Mouse (Mus musculus) midbrain, postnatal 0 days (tissue): ENCODE data around the gene Tmem235. TPM values are rescaled to one million over a fixed set of nuclear protein-coding genes. Genes with fewer than 3 reads are reported as not detected.

Source experiments
- ATAC-seq: fragments of 200-750 bp; cut with Nextera tagmentation; 2 replicates; pipeline ENCODE4 v1.8.0; 2017; ENCODE audit warnings: moderate number of reproducible peaks, mild to moderate bottlenecking, moderate TSS enrichment, moderate library complexity; ENCODE audit not compliant: low FRiP score
- DNase-seq: peaks from one replicate; pipeline ENCODE4 v3.0.0-alpha.2; 2015; ENCODE audit warnings: low spot score
- H3K27ac ChIP-seq: fragments of 300-500 bp; sonication (generic); 2 replicates; pipeline ENCODE4 v1.5.1; 2014; ENCODE audit warnings: low read depth, mild to moderate bottlenecking, low read length, mixed read lengths
- H3K27me3 ChIP-seq: fragments of 300-500 bp; sonication (generic); 2 replicates; pipeline ENCODE4 v1.6.1; 2014; ENCODE audit warnings: low read length, control low read depth, mixed read lengths; ENCODE audit not compliant: insufficient read depth
- H3K36me3 ChIP-seq: fragments of 300-500 bp; sonication (generic); 2 replicates; pipeline ENCODE4 v1.6.1; 2014; ENCODE audit warnings: low read length, control low read depth, mixed read lengths; ENCODE audit not compliant: insufficient read depth
- H3K4me1 ChIP-seq: fragments of 300-500 bp; sonication (generic); 2 replicates; pipeline ENCODE4 v1.6.1; 2014; ENCODE audit warnings: mild to moderate bottlenecking, control low read depth, antibody characterized with exemption, low read length, mixed read lengths; ENCODE audit not compliant: insufficient read depth
- H3K4me2 ChIP-seq: fragments of 300-500 bp; sonication (generic); 2 replicates; pipeline ENCODE4 v1.6.1; 2014; ENCODE audit warnings: low read depth, mild to moderate bottlenecking, low read length, mixed read lengths; ENCODE audit not compliant: poor library complexity, severe bottlenecking
- H3K4me3 ChIP-seq: fragments of 300-500 bp; sonication (generic); 2 replicates; pipeline ENCODE4 v1.5.1; 2014; ENCODE audit warnings: low read depth, mild to moderate bottlenecking, low read length, moderate library complexity
- H3K9ac ChIP-seq: fragments of 300-500 bp; sonication (generic); replicated peaks from 2 replicates; pipeline ENCODE4 v1.6.1; 2014; ENCODE audit warnings: mild to moderate bottlenecking, low read length, moderate library complexity, mixed read lengths; ENCODE audit not compliant: poor library complexity, severe bottlenecking
- H3K9me3 ChIP-seq: fragments of 300-500 bp; sonication (generic); 2 replicates; pipeline ENCODE4 v1.6.1; 2016; ENCODE audit warnings: low read length, control low read depth
- CTCF ChIP-seq: IDR thresholded peaks from 2 replicates; pipeline ENCODE4 v1.5.1; 2016; ENCODE audit warnings: antibody characterized with exemption, mild to moderate bottlenecking
- WGBS: fragments of 180-500 bp; shearing (Covaris S2); extraction: QIAGEN DNeasy Blood & Tissue Kit; methylation state at CpG from one replicate; pipeline ENCODE4 v1.1.7; 2014; 5-methylcytosine and 5-hydroxymethylcytosine counted together
- polyA plus RNA-seq: library from polyadenylated mRNA; unstranded; fragments of >200 nt; fragmentation: Nextera tagmentation; extraction: Ambion mirVana; gene quantifications from 2 replicates; pipeline ENCODE4 v1.2.1, GENCODE M21; 2015
- total RNA-seq: library from RNA; depleted of rRNA; stranded (reverse); fragments of >200 nt; gene quantifications from 2 replicates; pipeline ENCODE4 v1.2.3, GENCODE M21; 2014

Tmem235 gene
- total and polyA plus RNA-seq, 2 experiments from 2014 or later = 0.16 TPM; not detected in 1

GRCm38 (mm10) chr11:117834086-117834485, 26.5 kb upstream of the Tmem235 start:
- WGBS = 91% methylated on average over 8 of the region's 8 CpGs
- Histone ChIP-seq H3K4me2 (no peak overlapping the region), H3K4me1 (no peaks in the 10 kb centered on the region), H3K9me3 (no peaks in the 10 kb centered on the region), H3K4me3 (no peak overlapping the region), H3K27ac (no peak overlapping the region), H3K9ac (no peak overlapping the region), H3K36me3 (no peaks in the 10 kb centered on the region), H3K27me3 (no peaks in the 10 kb centered on the region)
- ATAC-seq = no peak
- DNase-seq = no peak
- no peak for TF ChIP-seq CTCF

GRCm38 (mm10) chr11:117836306-117836705, 24.2 kb upstream of the Tmem235 start:
- 33% methylated on average over 13 of the region's 13 CpGs for WGBS
- Histone ChIP-seq H3K4me2 (peak overlapping the region; percentile 26), H3K36me3 (no peaks in the 10 kb centered on the region), H3K9ac (no peak overlapping the region), H3K27ac (no peak overlapping the region), H3K27me3 (no peaks in the 10 kb centered on the region), H3K9me3 (no peaks in the 10 kb centered on the region), H3K4me3 (0 out of 2 replicates have a peak overlapping the region, but pooled peaks have one; percentile 8), H3K4me1 (no peaks in the 10 kb centered on the region)
- no peak for TF ChIP-seq CTCF
- peak; percentile 34 for DNase-seq
- ATAC-seq = no peak

- no peak for TF ChIP-seq CTCF
- no peak for ATAC-seq
- Histone ChIP-seq H3K9me3 (no peaks in the 10 kb centered on the region), H3K4me3 (no peak overlapping the region), H3K36me3 (no peaks in the 10 kb centered on the region), H3K27me3 (no peaks in the 10 kb centered on the region), H3K4me1 (no peaks in the 10 kb centered on the region), H3K9ac (no peak overlapping the region), H3K4me2 (no peak overlapping the region), H3K27ac (no peak overlapping the region)
- 62% methylated on average over 2 of the region's 2 CpGs for WGBS
- no peak for DNase-seq
These were observed 22.0 kb upstream of the Tmem235 start for GRCm38 (mm10) chr11:117838572-117838971.

GRCm38 (mm10) chr11:117839021-117839420, 21.5 kb upstream of the Tmem235 start:
- no peak for TF ChIP-seq CTCF
- H3K4me2 ChIP-seq = no peak overlapping the region
- no peaks in the 10 kb centered on the region for H3K27me3 ChIP-seq
- H3K9ac ChIP-seq = no peak overlapping the region
- WGBS = 68% methylated on average over 1 of the region's 1 CpGs
- no peak overlapping the region for H3K4me3 ChIP-seq
- no peaks in the 10 kb centered on the region for H3K4me1 ChIP-seq
- H3K36me3 ChIP-seq = no peaks in the 10 kb centered on the region
- H3K27ac ChIP-seq = no peak overlapping the region
- no peak for ATAC-seq
- DNase-seq = no peak
- no peaks in the 10 kb centered on the region for H3K9me3 ChIP-seq

- no peak for ATAC-seq
- Histone ChIP-seq H3K36me3 (no peaks in the 10 kb centered on the region), H3K27me3 (no peaks in the 10 kb centered on the region), H3K4me2 (no peak overlapping the region), H3K9me3 (no peaks in the 10 kb centered on the region), H3K4me3 (no peak overlapping the region), H3K4me1 (no peaks in the 10 kb centered on the region), H3K9ac (no peak overlapping the region), H3K27ac (no peak overlapping the region)
- 57% methylated on average over 1 of the region's 1 CpGs for WGBS
- no peak for TF ChIP-seq CTCF
- no peak for DNase-seq
These were observed 19.6 kb upstream of the Tmem235 start for GRCm38 (mm10) chr11:117840910-117841309.

- no peak overlapping the region for H3K9ac ChIP-seq
- no peaks in the 10 kb centered on the region for H3K27me3 ChIP-seq
- H3K4me1 ChIP-seq = no peaks in the 10 kb centered on the region; the same call in 1 of the 2 replicates
- WGBS = 84% methylated on average over 2 of the region's 2 CpGs
- TF ChIP-seq CTCF = no peak
- ATAC-seq (no peak), DNase-seq (no peak)
- H3K36me3 ChIP-seq = no peaks in the 10 kb centered on the region
- no peak overlapping the region for H3K4me3 ChIP-seq
- H3K27ac ChIP-seq = no peak overlapping the region
- H3K9me3 ChIP-seq = no peaks in the 10 kb centered on the region
- H3K4me2 ChIP-seq = no peak overlapping the region
These were observed 17.1 kb upstream of the Tmem235 start for GRCm38 (mm10) chr11:117843434-117843833.
